Mouse (Mus musculus) thymus, adult 2 months (tissue): ENCODE results near the gene Gpi1.

Experiments used
- CTCF ChIP-seq: fragments of 200-500 bp; IDR thresholded peaks from 2 replicates; pipeline ENCODE4 v1.5.1; 2012; ENCODE audit warnings: mild to moderate bottlenecking, control low read depth, low read length, moderate library complexity, borderline replicate concordance; ENCODE audit not compliant: control insufficient read depth, poor library complexity, insufficient read depth; ENCODE audit errors: extremely low read depth
- POLR2A ChIP-seq: fragments of 200-500 bp; IDR thresholded peaks from 2 replicates; pipeline ENCODE4 v1.6.1; 2012; ENCODE audit warnings: mild to moderate bottlenecking, low read length, control low read depth, moderate library complexity; ENCODE audit not compliant: control insufficient read depth, poor library complexity, insufficient read depth; ENCODE audit errors: extremely low read depth

GRCm38 (mm10) chr7:34216474-34216873 is 13.7 kb downstream of the Gpi1 start:
- TF ChIP-seq CTCF (no peak), POLR2A (no peak)
